Mouse (Mus musculus): Measurements from ENCODE around the gene Opcml. TPM values are rescaled to one million over a fixed set of nuclear protein-coding genes. Genes with fewer than 3 reads are reported as not detected.

Opcml gene
- polyA plus RNA-seq, 1 experiment from 2014 or later, result not detected

DNA sequence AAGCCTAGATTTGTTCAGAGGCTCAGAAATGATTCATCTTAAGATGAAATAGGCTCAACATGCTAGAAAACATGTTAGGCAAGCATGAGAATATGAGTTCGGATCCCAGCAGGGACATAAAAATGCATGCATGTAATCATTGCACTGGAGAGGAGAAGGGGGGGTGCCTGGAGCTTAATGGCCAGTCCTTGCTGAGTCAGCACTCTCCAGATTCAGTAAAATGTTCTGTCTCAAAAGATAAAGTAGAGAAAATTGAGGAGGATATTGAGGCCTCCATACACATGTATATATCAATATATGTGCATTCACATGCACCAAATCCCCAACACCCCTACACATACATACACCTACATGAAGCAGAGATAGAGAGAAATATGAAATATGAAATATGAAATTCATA, 889.7 kb downstream of the Opcml start:
- CTCF ChIA-PET, result no interaction called here
- H3K27me3 ChIP-seq, result peaks cover 16% of the 10 kb centered on the region
- ATAC-seq (no peak), DNase-seq (ENCODE audit: low read depth, low spot score) (no peak)
- in situ Hi-C loops (cut with MboI; ENCODE audit: low pct_unique_long_range_greater_than_20kb), result no loop called here
- POLR2A ChIA-PET, result no interaction called here
- TF ChIP-seq CTCF (IDR thresholded peaks at IDR 0.05), result no peak

GRCm38 (mm10) chr9:28681252-28682037, 890.9 kb downstream of the Opcml start:
- H3K27me3 ChIP-seq, result peaks cover 23% of the 10 kb centered on the region
- ChIA-PET CTCF (interaction anchor here (0.7 kb wide), 1 partner anchor 1738 kb away, joined by 3 read pairs; no protein-coding TSS in a partner anchor), POLR2A (no interaction called here)
- no peak for DNase-seq (ENCODE audit: low read depth, low spot score)
- no peak for TF ChIP-seq CTCF (IDR thresholded peaks at IDR 0.05)
- in situ Hi-C loops (cut with MboI; ENCODE audit: low pct_unique_long_range_greater_than_20kb), result no loop called here
- no peak for ATAC-seq

DNA sequence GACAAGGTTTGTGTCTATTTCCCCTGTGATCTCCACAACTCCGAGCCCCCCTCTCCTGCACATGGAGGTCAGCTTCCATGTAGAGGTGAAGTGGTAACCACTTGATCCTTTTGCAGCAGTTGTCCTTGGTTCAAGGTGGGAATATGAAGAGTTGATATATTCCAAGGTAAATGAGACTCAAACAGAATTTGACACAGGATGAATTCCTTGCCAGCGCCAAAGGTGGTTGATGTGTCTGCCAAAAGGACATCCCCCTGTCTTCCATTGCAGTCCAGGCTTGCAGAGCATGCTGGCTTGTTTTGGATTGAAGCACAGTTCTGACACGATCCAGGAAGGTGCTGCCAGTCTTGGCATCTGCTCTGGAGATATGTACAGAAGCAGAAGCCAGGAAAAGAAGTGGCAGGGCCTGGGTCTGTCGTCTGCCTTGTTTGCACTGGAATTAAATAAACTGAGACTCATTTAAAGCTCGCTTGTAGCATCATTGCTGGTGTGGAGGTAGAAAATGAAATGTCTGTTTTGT, 893.4 kb downstream of the Opcml start:
- no peak for ATAC-seq
- in situ Hi-C loops (cut with MboI; ENCODE audit: low pct_unique_long_range_greater_than_20kb), result no loop called here
- no peak for DNase-seq (ENCODE audit: low read depth, low spot score)
- no peak for TF ChIP-seq CTCF (IDR thresholded peaks at IDR 0.05)
- POLR2A ChIA-PET, result no interaction called here
- H3K27me3 ChIP-seq, result peaks cover 26% of the 10 kb centered on the region
- CTCF ChIA-PET, result no interaction called here

DNA sequence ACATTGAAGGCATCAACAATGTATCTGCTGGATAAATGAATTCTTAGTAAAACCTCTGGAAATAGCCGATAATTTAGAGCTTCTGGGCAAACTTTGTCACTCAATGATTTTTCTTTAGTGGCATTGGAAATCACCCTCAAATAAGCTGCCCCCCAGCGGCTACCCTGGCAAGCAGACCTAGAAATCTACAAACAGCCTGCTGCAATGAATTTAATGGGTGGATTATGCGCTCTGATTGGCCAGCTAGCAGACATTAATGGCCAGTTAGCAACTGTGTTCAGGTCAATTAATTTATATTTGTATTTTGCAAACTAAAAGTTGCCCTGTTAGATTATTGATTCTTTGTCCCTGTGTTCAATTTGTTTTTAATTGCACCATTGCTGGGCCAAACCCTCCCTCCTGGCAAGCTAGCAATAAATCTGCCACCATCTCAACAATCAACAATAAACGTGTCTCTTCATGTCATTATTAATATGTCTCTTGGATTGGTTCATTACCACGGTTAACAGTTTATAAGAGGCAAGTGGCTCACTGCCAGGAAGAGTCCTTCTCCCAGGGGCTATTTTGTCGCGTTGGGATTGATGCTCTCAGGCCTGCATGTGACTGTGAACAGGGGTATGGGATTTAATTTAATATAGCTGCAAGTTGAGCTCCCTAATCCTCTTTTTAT, 896.5 kb downstream of the Opcml start:
- POLR2A ChIA-PET, result no interaction called here
- in situ Hi-C loops (cut with MboI; ENCODE audit: low pct_unique_long_range_greater_than_20kb), result no loop called here
- TF ChIP-seq CTCF (IDR thresholded peaks at IDR 0.05), result no peak
- peaks cover 16% of the 10 kb centered on the region for H3K27me3 ChIP-seq
- CTCF ChIA-PET, result no interaction called here
- DNase-seq (ENCODE audit: low read depth, low spot score), result no peak
- no peak for ATAC-seq

DNA sequence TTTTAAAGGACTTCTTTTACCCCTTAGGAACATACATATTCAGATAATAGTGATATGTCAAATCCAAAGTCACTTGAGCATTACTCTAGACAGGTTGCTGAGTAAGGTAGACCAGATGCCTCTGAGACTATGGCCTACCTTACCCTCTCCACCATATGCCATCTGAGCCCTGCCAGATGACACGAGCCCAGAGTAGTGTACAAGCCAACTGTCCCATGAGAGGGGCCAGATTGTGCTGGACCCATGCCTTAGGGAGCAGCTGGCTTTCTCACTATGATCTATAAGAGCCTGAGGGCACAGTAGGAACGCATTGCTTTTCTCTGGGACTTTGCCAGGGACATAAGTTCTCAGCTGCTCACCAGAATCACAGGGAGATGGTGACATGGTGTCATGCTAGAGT, 899.6 kb downstream of the Opcml start:
- in situ Hi-C loops (cut with MboI; ENCODE audit: low pct_unique_long_range_greater_than_20kb), result no loop called here
- DNase-seq (ENCODE audit: low read depth, low spot score), result no peak
- ChIA-PET POLR2A (no interaction called here), CTCF (no interaction called here)
- no peak for ATAC-seq
- no peak for TF ChIP-seq CTCF (IDR thresholded peaks at IDR 0.05)
- H3K27me3 ChIP-seq, result peaks cover 10% of the 10 kb centered on the region

DNA sequence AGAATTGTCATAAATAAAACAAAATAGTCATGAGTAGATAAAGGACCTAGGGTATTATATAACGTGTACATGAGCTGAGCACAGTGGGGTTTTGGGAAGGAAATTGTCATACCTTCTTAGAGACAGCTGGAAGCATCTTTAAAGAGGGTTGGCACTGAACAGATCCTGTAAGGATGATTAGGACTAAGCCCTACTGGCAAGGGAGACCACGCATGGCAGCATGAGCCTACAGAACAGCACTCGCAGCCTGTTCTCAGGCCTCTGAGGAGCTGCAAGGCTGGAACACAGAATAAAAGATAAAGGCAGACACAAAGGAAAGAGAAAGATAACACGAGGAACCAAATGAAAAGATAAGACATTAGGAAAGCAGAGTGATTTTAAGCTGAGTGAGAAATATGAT, 915.2 kb downstream of the Opcml start:
- ATAC-seq (no peak), DNase-seq (ENCODE audit: low read depth, low spot score) (no peak)
- TF ChIP-seq CTCF (IDR thresholded peaks at IDR 0.05), result no peak
- peaks cover 25% of the 10 kb centered on the region for H3K27me3 ChIP-seq
- CTCF ChIA-PET, result no interaction called here
- in situ Hi-C loops (cut with MboI; ENCODE audit: low pct_unique_long_range_greater_than_20kb), result no loop called here
- POLR2A ChIA-PET, result no interaction called here

DNA sequence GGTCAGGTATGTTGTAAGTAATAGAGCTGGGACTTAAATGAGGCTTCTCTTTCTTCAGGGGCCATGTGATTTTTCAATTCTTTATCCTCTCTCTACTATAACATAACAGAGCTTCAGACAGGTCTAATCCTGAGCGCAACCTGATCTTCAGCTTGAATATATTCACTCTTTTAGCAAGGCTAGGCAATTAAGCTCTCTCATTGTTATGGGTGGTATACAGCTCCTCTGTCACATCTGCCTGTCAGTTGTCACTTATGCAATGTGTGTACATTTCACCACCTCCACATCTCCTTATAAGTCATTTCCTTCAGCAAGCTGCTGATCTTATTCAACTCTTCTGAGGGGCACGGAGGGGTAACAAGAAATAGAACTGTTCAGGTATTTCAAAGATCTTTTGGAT, 924.0 kb downstream of the Opcml start:
- POLR2A ChIA-PET, result no interaction called here

GRCm38 (mm10) chr9:28720186-28720585, 929.6 kb downstream of the Opcml start:
- CTCF ChIA-PET, result interaction anchor here (0.8 kb wide), 1 partner anchor 12 kb away, joined by 3 read pairs; no protein-coding TSS in a partner anchor
- POLR2A ChIA-PET, result no interaction called here
- DNase-seq (ENCODE audit: low read depth, low spot score) (no peak), ATAC-seq (no peak)
- TF ChIP-seq CTCF (IDR thresholded peaks at IDR 0.05), result no peak
- peaks cover 20% of the 10 kb centered on the region for H3K27me3 ChIP-seq
- in situ Hi-C loops (cut with MboI; ENCODE audit: low pct_unique_long_range_greater_than_20kb), result no loop called here

More for the DNA sequence above, 924.0 kb downstream of the Opcml start:
- CTCF ChIA-PET, result no interaction called here
- peaks cover 15% of the 10 kb centered on the region for H3K27me3 ChIP-seq
- no peak for TF ChIP-seq CTCF (IDR thresholded peaks at IDR 0.05)
- no peak for ATAC-seq
- in situ Hi-C loops (cut with MboI; ENCODE audit: low pct_unique_long_range_greater_than_20kb), result no loop called here
- DNase-seq (ENCODE audit: low read depth, low spot score), result no peak

DNA sequence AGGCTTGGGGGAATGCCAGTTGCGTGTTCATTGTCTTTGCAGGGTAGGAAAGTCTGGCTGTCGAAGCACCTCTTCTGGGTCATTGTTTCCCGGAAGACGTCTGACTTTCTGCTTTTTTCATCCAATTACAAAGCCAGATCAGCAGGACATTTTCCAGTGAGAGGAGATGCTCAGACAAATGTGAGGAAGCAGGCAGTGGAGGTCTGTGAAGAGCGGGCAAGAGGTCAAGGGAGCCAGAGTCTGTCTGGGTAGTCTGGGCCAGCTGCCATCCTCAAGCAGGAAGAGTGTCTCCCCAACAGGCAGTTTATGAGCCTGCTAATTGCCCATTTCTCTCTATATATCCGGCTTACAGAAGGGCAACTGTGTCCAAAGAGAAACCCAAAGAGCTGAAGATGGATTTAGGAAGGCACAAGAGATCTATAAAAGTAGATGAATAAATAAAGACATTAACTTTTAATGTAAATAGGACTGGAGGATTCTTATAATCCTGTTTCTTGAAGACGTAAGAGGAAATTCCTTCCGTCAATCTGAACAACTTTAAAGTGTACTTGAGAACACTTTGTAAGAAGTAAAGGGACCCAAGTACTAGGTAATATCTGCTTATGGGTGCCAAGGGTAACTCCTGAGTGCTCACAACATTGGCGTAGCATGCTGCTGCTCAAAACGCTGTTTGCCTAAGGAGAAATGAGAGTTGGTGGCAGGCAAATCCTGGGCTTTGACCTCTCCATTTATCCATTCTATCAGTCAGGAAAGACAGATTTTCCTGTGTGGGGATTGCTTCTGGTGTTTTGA, 941.4 kb downstream of the Opcml start:
- no peak for DNase-seq (ENCODE audit: low read depth, low spot score)
- no peak for ATAC-seq
- in situ Hi-C loops (cut with MboI; ENCODE audit: low pct_unique_long_range_greater_than_20kb), result no loop called here
- ChIA-PET POLR2A (no interaction called here), CTCF (no interaction called here)
- peaks cover 10% of the 10 kb centered on the region for H3K27me3 ChIP-seq
- no peak for TF ChIP-seq CTCF (IDR thresholded peaks at IDR 0.05)

DNA sequence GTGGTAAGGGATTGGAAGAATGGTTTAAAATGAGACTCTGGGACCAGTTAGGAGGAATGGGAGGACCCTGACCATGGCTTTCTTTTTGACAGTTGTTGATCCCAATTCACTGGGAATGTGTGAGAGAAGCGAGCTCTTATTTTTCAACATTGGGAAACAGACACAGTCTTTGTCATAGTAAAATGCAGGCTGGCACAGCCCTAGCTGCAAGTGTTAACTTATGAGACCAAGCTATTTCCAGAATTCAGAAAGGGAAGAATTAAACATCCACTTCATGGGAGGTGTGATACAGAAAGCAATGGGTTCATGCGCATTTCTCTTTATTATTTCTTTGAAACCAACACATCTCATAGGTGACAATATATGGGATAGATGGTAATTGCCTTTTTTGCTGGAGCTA, 947.4 kb downstream of the Opcml start:
- ATAC-seq (no peak), DNase-seq (ENCODE audit: low read depth, low spot score) (no peak)
- POLR2A ChIA-PET, result no interaction called here
- no peak for TF ChIP-seq CTCF (IDR thresholded peaks at IDR 0.05)
- H3K27me3 ChIP-seq, result peaks cover 10% of the 10 kb centered on the region
- in situ Hi-C loops (cut with MboI; ENCODE audit: low pct_unique_long_range_greater_than_20kb), result no loop called here
- CTCF ChIA-PET, result no interaction called here

- CTCF ChIA-PET, result no interaction called here
- POLR2A ChIA-PET, result no interaction called here
- ATAC-seq (no peak), DNase-seq (ENCODE audit: low read depth, low spot score) (no peak)
- no peak for TF ChIP-seq CTCF (IDR thresholded peaks at IDR 0.05)
- peaks cover 14% of the 10 kb centered on the region for H3K27me3 ChIP-seq
- in situ Hi-C loops (cut with MboI; ENCODE audit: low pct_unique_long_range_greater_than_20kb), result no loop called here
Measured at GRCm38 (mm10) chr9:28738451-28738860, 947.9 kb downstream of the Opcml start.

Measured in Patski (cell line).